Mouse (Mus musculus) lung, postnatal 25 days (tissue): Measurements from ENCODE around the gene Stap1.

Experiments
- DNase-seq: peaks from one replicate; pipeline ENCODE4 v3.0.0; 2022; ENCODE audit warnings: low spot score

The Stap1 gene

GRCm38 (mm10) chr5:86071538-86071937 lies at the start of gene Stap1:
TSS of gene Stap1 (plus strand) at chr5:86071746.
- DNase-seq, result peak; percentile 46

GRCm38 (mm10) chr5:86029820-86030219 lies 41.7 kb upstream of the Stap1 start:
- DNase-seq, result no peak

GRCm38 (mm10) chr5:86063501-86063900 lies 8.0 kb upstream of the Stap1 start:
- DNase-seq, result no peak

- DNase-seq, result peak; percentile 98
These were observed 6.3 kb upstream of the Stap1 start, which contains the start of gene Cenpc1 for GRCm38 (mm10) chr5:86065101-86065875. TSS of gene Cenpc1 (minus strand) at chr5:86065583.

- DNase-seq, result no peak
These were observed 5.5 kb upstream of the Stap1 start for GRCm38 (mm10) chr5:86065876-86066550.

- DNase-seq, result peak; percentile 90
These were observed 5.0 kb upstream of the Stap1 start for GRCm38 (mm10) chr5:86066551-86066929.

- DNase-seq, result no peak
These were observed 3.1 kb upstream of the Stap1 start for GRCm38 (mm10) chr5:86068451-86068850.

- no peak for DNase-seq
These were observed 2.4 kb upstream of the Stap1 start for GRCm38 (mm10) chr5:86069121-86069520.

GRCm38 (mm10) chr5:86072756-86073386 lies 1.3 kb downstream of the Stap1 start:
- no peak for DNase-seq

GRCm38 (mm10) chr5:86078720-86079334 lies 7.3 kb downstream of the Stap1 start:
- peak; percentile 44 for DNase-seq

GRCm38 (mm10) chr5:86083987-86084386 lies 12.4 kb downstream of the Stap1 start:
- no peak for DNase-seq

GRCm38 (mm10) chr5:86084979-86085378 lies 13.4 kb downstream of the Stap1 start:
- DNase-seq, result peak; percentile 24

- peak; percentile 64 for DNase-seq
These were observed 15.2 kb downstream of the Stap1 start for GRCm38 (mm10) chr5:86086751-86087150.

- no peak for DNase-seq
These were observed 23.2 kb downstream of the Stap1 start for GRCm38 (mm10) chr5:86094754-86095153.

GRCm38 (mm10) chr5:86098988-86099387 lies 27.4 kb downstream of the Stap1 start:
- no peak for DNase-seq

- DNase-seq, result no peak
These were observed 29.1 kb downstream of the Stap1 start for GRCm38 (mm10) chr5:86100621-86101020.

GRCm38 (mm10) chr5:86102176-86102575 lies 30.6 kb downstream of the Stap1 start:
- no peak for DNase-seq

GRCm38 (mm10) chr5:86106610-86107009 lies 35.1 kb downstream of the Stap1 start:
- no peak for DNase-seq

GRCm38 (mm10) chr5:86111074-86111473 lies 39.5 kb downstream of the Stap1 start:
- no peak for DNase-seq

GRCm38 (mm10) chr5:86113037-86113436 lies 41.5 kb downstream of the Stap1 start:
- no peak for DNase-seq

GRCm38 (mm10) chr5:86113997-86114396 lies 42.5 kb downstream of the Stap1 start:
- DNase-seq, result no peak

GRCm38 (mm10) chr5:86118457-86119094 lies 47.0 kb downstream of the Stap1 start:
- DNase-seq, result no peak
